Mouse (Mus musculus) CD4-positive, CD25-positive, alpha-beta regulatory T cell, adult 4 months (primary cell): Measurements from ENCODE around the gene Ksr1. TPM values are rescaled to one million over a fixed set of nuclear protein-coding genes. Genes with fewer than 3 reads are reported as not detected.
"Not testable (repeated sequence)": the region's sequence is repeated elsewhere in the genome, so short reads cannot be mapped to it uniquely, and the experiment has no call there.

Source experiments
- ATAC-seq: one replicate; pipeline ENCODE4 v1.8.0; 2017
- polyA plus RNA-seq, 2 experiments: library from polyadenylated mRNA; unstranded; fragments of 100-300 nt; shearing (Covaris generic); gene quantifications; one replicate each; pipeline ENCODE4 v1.2.1; 2017

Ksr1 gene
- polyA plus RNA-seq, 2 experiments from 2014 or later = 2.5 to 4.1 TPM

DNA sequence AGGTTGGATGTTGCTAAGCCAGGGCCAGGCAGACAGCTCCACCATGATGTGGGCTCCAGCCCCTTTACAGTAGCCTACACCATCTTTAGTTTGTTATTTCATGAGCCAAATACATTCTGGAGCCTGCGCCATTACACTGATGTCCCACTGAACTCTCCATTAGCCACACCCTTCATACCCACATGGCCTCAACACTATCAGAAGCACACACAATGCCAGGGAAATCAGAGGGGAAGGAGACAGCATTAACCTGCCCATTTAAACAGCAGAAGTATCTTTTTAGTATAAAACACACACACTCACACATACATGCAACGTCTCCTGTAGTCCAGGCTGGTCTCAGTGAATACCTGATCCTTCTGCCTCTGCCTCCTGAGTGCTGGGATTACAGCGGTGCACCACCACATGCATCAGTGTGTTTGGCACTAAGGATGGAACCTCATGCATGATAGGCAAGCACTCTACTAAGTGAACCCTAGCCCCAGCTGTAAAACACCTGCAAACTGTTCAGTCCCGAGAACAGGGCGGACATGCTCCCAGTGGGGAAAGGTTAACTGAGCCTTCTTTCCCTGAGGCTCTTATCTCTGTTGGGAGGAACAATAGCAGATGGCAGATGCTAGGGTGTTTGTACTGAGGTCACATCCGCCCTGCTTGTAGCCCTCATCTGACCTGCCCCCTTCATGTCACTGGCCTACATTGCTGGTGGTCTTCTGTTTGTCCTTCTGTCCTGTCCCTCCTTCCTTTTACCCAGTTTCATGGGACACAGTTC is 138.0 kb downstream of the Ksr1 start:
- no peak for ATAC-seq

DNA sequence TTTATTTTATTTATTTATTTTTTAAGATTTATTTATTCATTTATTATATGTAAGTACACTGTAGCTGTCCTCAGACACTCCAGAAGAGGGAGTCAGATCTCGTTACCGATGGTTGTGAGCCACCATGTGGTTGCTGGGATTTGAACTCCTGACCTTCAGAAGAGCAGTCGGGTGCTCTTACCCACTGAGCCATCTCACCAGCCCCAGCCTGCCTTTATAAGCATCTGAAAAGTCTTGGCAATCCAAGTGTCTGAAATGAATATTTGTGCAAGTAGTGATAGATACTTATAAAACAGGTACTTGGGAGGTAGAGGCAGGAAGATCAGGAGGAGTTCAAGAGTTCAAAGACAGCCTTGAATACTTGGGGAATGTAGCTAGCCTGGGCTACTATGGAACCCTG is 138.9 kb downstream of the Ksr1 start:
- ATAC-seq = not testable (repeated sequence)

DNA sequence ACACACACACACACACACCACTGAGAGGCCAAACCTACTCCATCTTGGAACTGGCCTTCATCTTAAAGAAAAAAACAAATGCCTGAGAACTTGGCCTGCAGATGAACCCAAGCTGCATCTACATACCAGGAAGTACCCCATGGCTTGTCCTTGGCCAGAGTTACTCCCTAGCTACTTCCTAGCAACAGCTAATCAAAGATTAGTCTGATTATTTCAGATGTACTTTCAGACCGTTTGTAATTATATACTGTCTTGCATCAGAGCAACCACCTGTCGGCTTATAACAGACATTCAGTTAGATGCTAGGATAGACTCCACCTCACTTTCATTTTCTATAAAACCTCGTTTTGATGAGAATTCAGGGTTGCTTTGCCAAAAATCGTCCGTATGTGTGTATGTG is 139.8 kb downstream of the Ksr1 start:
- peak; percentile 40 for ATAC-seq

DNA sequence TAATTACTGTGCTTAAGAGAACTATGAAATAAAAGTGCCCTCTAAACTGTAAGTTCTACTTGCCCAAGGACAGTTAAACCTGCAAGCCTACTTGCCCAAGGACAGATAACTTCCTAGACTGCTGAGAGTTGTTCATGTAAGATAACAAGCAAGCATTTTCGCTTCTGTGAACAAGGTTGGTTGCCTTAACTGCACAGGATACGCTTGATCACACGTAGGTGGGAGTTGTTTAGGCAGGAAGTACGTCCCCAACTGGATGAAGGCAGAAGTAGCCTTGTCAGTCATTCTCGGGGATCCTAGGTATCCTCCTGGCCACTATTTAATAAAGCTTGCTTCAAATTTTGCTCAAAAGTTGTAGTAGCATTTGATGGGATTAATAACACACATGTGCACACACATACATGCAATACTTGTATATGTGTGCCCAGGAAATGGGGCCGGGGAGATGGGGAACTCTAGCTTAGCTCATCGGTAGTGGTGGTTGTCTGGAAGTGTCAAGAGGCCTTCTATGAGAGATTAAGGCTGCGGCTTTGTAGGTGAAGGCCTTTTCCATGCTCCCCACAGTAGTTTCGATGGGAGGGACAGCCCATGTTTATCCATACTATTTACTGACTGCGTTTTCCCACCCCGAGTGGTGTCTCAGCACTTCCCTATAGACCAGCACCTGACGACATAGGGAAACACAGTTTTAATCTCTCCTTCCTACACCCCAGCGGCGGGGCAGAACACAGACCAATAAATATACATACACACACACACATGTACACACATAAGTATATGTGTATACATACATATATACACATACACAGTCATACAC is 140.4 kb downstream of the Ksr1 start:
- ATAC-seq = peak; percentile 88

DNA sequence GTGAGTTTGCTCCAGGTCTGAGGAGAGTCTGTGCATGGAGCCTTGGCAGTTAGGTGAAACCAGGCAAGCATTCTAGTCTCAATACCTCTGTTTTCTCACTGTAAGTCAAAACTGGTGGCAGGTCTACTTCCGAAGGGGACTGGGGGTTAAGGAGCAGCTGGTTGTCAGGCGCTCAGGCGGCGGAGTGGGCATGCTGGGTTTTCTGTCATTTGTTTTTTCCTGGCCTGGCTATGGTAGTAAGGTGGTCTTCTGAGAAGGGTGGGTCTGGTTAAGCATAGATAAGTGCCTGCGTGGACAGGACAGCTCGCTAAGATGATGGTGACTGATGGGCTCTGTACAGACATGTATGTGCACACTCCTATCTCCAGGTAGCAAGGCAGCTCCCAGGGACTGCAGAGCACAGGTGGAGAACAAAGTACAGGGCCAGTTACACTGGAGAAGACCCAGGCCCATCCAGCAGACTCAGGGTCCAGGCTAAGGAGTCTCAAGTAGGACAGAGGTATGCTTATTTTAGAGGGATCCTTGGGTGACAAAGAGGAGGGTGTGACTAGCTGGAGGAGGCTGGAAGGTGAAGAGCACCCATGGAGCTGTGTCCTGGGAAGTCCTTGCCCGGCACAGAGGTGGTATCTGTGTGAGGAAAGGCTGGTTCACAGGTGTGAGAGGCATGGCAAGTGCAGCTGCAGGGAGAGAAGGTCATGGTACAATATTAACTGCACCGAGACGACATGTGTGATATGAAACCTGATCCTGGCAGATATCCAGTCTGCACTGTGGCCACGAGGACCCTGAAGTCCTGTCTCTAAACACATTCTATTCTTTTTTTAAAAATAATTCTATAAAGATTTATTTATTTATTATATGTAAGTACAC is 142.2 kb downstream of the Ksr1 start:
- no peak for ATAC-seq

DNA sequence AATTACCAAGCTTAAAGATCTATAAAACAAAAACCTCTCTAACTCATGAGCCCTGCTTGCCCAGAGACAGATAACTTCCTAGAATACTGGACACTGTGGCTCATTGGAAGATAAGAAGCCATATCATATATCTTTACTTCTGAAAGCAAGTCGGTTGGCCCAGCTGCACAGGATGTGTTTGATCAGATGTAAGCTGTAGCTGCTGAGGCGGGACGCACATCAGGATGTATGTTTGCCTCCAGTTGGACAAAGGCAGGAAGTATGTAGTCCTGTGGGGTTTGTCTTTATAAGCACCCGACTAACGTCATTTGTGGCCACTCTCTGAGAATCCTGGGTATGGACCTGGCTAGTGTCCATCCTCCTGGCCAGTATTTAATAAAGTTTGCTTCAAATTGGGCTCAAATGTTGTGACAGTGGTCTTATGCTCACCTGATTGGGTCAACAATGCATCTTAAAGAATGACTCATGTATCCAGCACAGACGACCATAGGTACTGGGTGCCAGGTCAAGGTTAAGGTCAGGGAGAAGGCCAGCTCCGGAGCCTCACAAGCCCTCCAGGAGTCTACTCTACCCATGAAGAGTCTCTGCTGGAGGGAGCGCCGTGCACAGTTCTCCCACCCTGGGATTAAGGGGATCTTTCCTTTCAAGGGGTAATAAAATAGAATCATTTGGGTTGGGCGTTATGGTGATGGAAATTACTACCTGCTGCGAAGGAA is 143.0 kb downstream of the Ksr1 start:
- peak; percentile 41 for ATAC-seq

DNA sequence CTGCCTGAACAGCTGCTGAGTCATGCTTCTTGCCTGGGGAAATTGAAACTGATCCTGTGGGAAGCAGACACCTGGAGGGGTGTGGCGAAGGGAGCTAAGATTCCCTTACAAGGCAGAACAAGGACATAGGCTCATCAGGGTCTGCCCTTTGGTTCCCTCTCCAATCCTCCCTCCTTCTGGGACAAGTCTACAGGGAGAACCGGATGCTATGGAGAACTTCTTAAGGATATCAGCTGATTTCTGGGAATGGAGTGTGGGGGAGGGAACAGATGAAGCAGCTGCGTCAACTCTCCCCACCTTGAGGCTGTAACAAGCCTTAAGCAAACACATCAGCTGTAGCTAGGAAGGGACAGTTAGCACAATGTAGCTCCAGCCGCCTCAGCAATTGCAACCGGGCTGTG is 143.7 kb downstream of the Ksr1 start:
- ATAC-seq = no peak

DNA sequence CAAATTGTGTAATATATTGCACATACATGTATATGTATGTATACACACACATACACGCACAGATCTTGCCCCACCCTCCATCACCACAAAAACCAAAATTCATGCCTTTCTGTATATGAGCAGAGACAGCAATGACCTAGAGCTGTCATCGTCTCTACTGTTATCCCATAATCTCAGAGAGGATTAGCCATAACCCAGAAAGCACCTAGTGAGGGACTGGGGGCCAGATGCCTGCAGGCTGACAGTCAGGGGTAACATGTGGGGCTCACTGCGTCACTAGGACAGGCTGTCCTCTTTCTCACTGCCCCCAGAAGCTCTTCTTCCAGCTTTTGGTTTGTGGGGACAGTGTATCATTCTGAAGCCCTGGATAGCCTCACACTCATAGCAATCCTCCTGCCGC is 144.3 kb downstream of the Ksr1 start:
- no peak for ATAC-seq

DNA sequence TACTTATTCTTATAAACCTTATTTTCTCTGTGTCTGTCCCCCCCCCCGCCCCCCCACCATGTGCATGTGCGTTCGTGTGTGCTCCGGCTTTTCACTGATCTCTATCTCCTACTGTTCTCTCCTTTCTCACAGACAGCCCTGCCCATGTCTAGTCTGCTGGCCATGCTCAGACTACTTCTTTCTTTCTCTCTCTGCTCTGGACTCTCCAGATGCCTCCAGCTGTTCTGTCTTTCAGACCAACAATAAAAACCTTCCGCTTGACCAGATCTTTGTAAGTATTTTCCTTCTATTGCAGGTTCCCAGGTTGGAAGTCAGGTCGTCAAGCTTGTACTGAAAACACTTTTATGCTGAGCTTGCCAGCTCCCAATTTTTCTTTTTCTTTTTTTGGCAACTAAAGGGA is 147.1 kb downstream of the Ksr1 start:
- no peak for ATAC-seq

DNA sequence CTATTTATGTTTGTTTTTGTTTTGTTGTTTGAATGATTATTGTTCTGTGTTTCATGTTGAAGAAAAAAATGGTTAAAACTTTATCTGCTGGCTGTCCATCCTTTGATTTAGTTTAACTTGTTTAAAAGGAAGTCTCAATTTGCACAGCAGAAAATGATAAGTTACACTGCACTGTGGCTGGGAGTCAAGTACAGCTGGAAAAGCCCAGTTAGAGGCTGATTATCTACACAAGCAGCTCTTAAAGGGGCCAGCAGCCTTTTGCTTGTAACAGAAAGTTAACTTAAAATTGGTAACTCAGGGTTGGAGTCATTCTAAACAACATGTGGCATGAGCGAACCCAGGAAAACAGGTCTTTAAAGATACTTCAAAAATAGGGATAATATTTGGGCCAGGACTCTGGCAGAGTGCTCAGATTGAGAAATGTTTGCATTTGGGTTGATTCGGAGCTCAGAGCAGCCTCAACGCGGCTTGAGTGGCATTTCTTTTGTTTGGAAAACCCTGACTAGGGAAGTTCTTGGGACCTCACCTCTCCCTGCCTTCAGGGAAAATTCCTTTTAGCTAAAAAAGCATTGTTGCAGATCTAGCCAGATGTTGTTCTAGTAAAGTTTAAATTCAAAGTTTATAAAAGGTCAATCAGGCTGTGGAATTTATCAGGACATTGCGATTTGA is 155.2 kb downstream of the Ksr1 start:
- ATAC-seq = not testable (repeated sequence)

DNA sequence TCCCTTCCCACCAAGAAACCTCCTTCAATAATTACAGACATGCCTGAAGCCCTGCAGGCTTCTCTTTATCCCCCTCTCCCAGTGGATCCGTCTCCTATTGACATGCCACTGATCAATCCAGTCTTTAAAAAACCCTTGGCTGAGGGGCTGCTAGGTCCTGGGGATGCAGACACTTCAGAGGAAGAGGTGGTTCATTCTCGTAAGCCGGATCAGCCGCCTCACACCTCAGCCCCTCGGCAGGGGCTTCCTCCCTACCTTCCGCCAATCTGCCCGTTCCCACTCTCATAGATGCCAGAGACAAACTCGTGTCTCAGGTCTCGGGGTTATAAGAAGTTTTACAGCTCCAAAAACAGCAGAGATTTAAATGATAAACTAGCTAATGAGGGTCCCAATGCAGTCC is 156.1 kb downstream of the Ksr1 start:
- ATAC-seq = no peak

DNA sequence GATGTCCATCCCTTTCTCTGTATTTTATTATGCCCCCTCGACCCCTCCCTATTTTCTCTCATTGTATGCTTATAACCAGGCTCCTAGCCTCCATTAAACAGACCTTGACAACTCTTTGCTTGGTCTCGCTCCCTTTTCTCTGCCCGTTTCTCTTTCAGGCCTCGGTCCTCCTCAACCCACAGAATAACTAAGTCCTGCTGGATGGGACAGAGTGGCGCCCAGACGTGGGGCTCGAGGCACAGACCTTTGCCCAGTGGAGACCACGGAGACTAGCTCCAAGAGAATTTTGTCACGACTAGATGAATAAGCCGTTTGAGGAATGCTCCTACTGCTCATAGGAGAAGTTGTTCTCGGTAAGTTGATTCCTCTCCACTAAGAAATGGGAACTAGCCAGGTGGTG is 157.0 kb downstream of the Ksr1 start:
- not testable (repeated sequence) for ATAC-seq

DNA sequence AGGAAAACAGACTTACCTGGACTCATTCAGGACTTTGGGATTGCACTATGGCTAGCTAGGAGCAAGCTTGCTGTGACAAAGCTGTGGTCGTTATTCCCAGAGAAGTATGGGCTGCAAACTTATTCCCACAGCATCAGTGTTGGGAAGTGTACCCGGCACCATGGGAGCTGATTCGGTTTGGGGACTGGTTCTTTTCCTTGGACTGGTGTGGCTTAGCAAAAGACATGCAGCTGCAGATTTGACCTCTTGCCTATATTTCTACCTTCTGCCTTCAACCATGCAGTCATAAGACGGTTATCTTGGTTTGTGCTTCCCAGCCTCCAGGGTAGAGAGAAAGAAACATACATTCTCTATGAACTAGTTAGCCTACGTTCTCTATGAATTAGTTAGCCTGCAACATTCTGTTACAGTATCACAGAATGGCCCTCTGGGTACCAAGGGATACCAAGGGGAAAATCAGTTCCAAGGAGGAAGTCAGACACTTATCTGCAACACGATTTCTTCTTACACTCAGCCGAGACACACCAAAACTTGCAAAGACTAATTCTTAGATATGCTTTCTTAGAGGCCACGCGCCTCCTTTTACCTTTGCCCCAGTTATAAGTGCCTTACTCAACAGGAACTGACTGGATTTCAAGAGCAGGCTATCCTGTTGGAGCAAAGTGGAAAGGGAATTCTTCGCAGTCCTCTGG is 159.8 kb downstream of the Ksr1 start:
- no peak for ATAC-seq

DNA sequence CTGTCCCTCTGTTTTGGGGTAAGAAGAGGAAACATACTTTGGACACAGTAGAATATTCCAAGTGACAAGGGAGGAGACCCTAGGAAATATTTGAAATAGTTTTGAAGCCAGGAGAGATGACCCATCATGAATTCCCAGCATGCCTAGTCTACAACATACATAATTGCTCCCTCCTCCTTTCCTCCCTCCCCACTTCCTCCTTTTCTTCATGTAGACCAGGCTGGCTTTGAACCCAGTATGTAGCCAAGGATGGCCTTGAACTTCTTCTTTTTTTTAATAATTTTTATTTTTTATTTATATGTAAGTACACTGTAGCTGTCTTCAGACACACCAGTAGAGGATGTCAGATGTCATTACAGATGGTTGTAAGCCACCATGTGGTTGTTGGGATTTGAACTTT is 160.7 kb downstream of the Ksr1 start:
- ATAC-seq = no peak

DNA sequence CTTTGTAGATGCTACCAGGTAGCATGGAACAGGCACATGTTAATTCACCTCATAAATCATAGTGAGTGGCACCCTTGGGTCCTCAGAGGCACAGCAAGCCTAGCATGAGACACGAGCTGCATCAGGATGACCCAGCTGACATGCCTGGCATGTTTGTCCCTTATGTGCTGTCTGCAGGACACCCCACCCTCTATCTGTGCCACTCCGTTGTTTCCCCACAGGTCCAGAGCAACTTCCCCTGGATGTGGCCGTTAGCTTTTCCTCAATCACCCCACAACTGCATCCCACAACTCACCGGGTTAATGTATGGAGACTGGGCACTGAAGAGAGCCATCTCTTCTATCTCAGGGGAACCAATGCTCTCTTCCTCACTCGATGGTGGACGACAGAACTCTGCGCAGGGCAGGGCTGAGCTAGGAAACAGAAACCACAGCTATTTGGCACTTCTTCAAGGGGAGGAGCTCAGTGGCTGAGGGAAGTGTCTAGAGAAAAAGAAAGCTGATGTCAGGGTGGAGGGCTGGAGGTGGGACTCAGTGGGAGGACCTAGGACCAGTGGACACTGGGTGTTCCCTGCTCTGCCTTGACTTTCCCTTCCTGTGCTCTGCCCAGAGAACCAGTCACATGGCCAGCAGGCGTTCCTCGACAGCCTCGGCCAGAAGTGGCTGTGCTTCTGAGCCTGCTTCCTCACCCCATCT is 161.6 kb downstream of the Ksr1 start, which contains the start of gene Lgals9:
Lgals9 (minus strand) TSS at position 464 of the 695 bp plus-strand sequence.
- ATAC-seq = peak; percentile 93

DNA sequence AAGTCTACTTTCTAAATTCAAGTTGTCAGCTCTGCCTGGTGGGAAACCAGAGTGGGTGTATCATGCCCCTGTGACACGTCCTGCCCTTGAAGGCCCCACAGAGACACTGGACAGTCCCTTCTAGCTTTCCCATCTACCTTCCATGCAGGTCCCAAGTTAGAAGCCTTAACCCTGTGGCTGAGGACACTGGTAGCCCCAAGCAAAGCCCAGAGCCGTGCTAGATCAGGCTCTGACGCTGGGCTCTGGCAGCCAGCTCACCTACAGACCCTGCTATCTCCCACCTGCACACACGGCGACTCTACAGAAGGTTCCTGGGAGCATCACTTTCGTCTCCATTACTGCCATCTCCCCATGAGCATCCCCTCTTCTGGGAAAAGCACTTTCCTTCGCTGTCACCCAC is 162.7 kb downstream of the Ksr1 start:
- ATAC-seq = no peak

DNA sequence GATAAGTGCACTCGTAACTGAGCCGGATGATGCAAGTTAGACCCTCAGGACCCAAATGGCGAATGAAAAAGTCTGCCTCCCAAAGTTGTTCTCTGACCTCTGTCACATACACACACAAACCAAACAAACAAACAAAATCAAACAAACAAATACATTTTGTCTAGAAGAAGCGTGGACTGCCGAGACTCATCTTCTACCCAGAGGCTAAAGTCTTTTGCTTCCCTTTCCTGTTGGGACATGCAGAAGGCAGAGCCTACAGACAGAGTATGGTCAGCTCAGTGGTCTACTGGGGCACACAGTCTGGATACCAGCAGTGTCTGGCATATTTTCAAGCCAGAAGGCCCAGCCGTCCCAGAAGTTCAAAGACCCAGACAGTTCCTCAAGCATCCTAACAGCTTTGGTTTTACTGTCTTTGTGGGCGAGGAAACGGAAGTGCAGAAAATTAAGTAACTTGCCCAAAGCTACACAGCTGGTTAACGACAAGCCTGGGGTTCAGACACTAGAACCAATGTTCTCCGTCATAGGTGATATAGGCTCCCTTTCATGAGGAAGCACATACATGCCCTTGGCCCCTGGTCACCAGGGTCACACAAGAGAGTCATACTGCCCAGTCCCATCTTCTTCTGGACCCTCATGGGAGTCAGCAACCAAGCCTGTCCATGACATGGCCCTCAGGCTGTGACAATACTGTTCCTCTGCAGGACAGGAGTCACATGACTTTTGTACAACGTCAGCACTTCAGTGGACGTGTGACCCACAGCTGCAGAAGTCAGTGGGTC is 163.5 kb downstream of the Ksr1 start:
- ATAC-seq = peak; percentile 51

DNA sequence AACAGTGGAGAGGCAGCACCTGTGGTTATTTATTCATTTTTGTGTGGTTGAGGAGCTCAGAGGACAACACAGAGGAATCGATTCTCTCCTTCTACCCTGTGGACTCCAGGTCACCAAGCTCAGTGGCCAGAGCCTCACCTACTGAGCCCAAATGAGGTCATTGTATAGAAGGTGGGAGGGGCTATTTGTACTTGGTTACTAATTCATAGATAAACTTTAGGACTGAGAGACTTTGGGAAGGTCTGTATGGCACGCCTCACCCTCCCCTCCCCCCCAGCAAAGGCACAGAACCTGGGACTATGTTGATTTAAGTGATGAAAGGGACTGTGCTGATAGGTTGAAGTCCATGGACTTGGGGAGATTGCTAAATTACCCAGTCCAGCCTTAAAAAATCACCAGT is 164.2 kb downstream of the Ksr1 start:
- ATAC-seq = no peak

DNA sequence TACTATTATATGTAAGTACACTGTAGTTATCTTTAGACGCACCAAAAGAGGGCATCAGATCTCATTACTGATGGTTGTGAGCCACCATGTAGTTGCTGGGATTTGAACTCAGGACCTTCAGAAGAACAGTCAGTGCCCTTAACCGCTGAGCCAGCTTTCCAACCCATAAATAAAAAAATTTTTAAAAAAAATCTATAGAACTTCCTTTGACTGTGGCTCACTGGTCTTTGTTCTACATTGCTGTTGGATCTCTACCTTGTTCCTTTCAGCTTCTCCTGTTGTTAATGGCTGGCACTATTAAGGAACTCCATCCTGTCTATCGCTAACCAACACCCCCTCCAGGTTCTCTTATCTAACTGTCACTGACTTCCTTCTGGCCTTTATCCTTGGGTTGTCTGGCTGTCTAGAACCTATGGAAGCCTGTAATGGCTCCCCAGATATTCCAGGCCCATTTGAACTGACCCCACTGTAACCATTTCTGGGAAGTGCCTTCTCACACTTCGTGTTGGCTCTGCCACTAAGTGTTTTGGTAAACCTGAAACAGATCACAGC is 166.0 kb downstream of the Ksr1 start:
- no peak for ATAC-seq
